Mouse (Mus musculus): ENCODE measurements around the gene Shroom3. TPM values are rescaled to one million over a fixed set of nuclear protein-coding genes. Genes with fewer than 3 reads are reported as not detected.

Gene Shroom3
- polyA plus RNA-seq, 1 experiment from 2014 or later = 8.0 TPM

DNA sequence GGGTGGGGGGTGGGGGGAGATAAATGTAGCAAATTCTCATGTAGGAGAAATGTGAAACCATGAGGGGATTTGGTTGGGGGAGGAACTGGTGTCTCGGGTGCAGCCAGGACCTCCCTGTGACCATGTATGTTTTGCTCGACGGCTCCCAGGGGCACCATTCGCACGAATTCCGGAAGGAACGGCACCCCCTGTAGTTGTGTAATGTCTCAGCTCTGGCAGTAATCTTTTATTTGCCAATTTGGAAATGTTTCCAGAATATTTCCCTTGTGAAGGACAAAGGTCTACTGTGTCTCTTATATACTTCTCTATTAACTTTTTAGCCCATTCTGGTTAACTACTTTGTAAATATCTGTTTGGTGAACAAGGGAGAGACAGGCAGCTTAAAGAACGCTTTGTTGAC, 27.5 kb downstream of the Shroom3 start:
- no peak for ATAC-seq
- H3K27ac ChIP-seq (ENCODE audit: low read depth, low read length) = no peak overlapping the region
- no peaks in the 10 kb centered on the region for H3K27me3 ChIP-seq (replicated peaks; ENCODE audit: control insufficient read depth, insufficient read depth, low read length)
- WGBS = 74% methylated on average over 8 of the region's 8 CpGs
- H3K36me3 ChIP-seq (ENCODE audit: control insufficient read depth, insufficient read depth) = no peaks in the 10 kb centered on the region
- H3K4me1 ChIP-seq (replicated peaks; ENCODE audit: control insufficient read depth, insufficient read depth, low read length) = no peaks in the 10 kb centered on the region
- TF ChIP-seq CTCF (IDR thresholded peaks at IDR 0.05; ENCODE audit: low read depth) = no peak
- H3K4me3 ChIP-seq (ENCODE audit: low read depth, low read length) = no peak overlapping the region
- H3K4me2 ChIP-seq (replicated peaks; ENCODE audit: low read depth) = no peak overlapping the region
- no peak overlapping the region for H3K9ac ChIP-seq (ENCODE audit: low read depth, low read length)
- H3K9me3 ChIP-seq (ENCODE audit: control insufficient read depth) = no peaks in the 10 kb centered on the region

GRCm38 (mm10) chr5:92711666-92712290, 28.5 kb downstream of the Shroom3 start:
- no peaks in the 10 kb centered on the region for H3K9me3 ChIP-seq (ENCODE audit: control insufficient read depth)
- no peak overlapping the region for H3K4me2 ChIP-seq (replicated peaks; ENCODE audit: low read depth)
- no peaks in the 10 kb centered on the region for H3K27me3 ChIP-seq (replicated peaks; ENCODE audit: control insufficient read depth, insufficient read depth, low read length)
- no peak for ATAC-seq
- 64% methylated on average over 5 of the region's 5 CpGs for WGBS
- H3K4me3 ChIP-seq (ENCODE audit: low read depth, low read length) = no peak overlapping the region
- H3K4me1 ChIP-seq (replicated peaks; ENCODE audit: control insufficient read depth, insufficient read depth, low read length) = no peaks in the 10 kb centered on the region
- H3K36me3 ChIP-seq (ENCODE audit: control insufficient read depth, insufficient read depth) = no peaks in the 10 kb centered on the region
- TF ChIP-seq CTCF (IDR thresholded peaks at IDR 0.05; ENCODE audit: low read depth) = no peak
- no peak overlapping the region for H3K27ac ChIP-seq (ENCODE audit: low read depth, low read length)
- H3K9ac ChIP-seq (ENCODE audit: low read depth, low read length) = no peak overlapping the region

- H3K4me2 ChIP-seq (replicated peaks; ENCODE audit: low read depth) = no peak overlapping the region
- no peaks in the 10 kb centered on the region for H3K9me3 ChIP-seq (ENCODE audit: control insufficient read depth)
- H3K4me1 ChIP-seq (replicated peaks; ENCODE audit: control insufficient read depth, insufficient read depth, low read length) = no peaks in the 10 kb centered on the region
- no peak for TF ChIP-seq CTCF (IDR thresholded peaks at IDR 0.05; ENCODE audit: low read depth)
- no peak overlapping the region for H3K4me3 ChIP-seq (ENCODE audit: low read depth, low read length)
- H3K36me3 ChIP-seq (ENCODE audit: control insufficient read depth, insufficient read depth) = no peaks in the 10 kb centered on the region
- H3K27ac ChIP-seq (ENCODE audit: low read depth, low read length) = no peak overlapping the region
- no peak for ATAC-seq
- 76% methylated on average over 5 of the region's 5 CpGs for WGBS
- no peaks in the 10 kb centered on the region for H3K27me3 ChIP-seq (replicated peaks; ENCODE audit: control insufficient read depth, insufficient read depth, low read length)
- no peak overlapping the region for H3K9ac ChIP-seq (ENCODE audit: low read depth, low read length)
Measured at GRCm38 (mm10) chr5:92712621-92713395, 29.6 kb downstream of the Shroom3 start.

- H3K9me3 ChIP-seq (ENCODE audit: control insufficient read depth) = no peaks in the 10 kb centered on the region
- no peak for TF ChIP-seq CTCF (IDR thresholded peaks at IDR 0.05; ENCODE audit: low read depth)
- 93% methylated on average over 2 of the region's 2 CpGs for WGBS
- no peak overlapping the region for H3K4me3 ChIP-seq (ENCODE audit: low read depth, low read length)
- no peaks in the 10 kb centered on the region for H3K4me1 ChIP-seq (replicated peaks; ENCODE audit: control insufficient read depth, insufficient read depth, low read length)
- no peak overlapping the region for H3K9ac ChIP-seq (ENCODE audit: low read depth, low read length)
- no peak overlapping the region for H3K27ac ChIP-seq (ENCODE audit: low read depth, low read length)
- no peaks in the 10 kb centered on the region for H3K27me3 ChIP-seq (replicated peaks; ENCODE audit: control insufficient read depth, insufficient read depth, low read length)
- ATAC-seq = no peak
- H3K36me3 ChIP-seq (ENCODE audit: control insufficient read depth, insufficient read depth) = no peaks in the 10 kb centered on the region
- no peak overlapping the region for H3K4me2 ChIP-seq (replicated peaks; ENCODE audit: low read depth)
Measured at GRCm38 (mm10) chr5:92714886-92715285, 31.7 kb downstream of the Shroom3 start.

DNA sequence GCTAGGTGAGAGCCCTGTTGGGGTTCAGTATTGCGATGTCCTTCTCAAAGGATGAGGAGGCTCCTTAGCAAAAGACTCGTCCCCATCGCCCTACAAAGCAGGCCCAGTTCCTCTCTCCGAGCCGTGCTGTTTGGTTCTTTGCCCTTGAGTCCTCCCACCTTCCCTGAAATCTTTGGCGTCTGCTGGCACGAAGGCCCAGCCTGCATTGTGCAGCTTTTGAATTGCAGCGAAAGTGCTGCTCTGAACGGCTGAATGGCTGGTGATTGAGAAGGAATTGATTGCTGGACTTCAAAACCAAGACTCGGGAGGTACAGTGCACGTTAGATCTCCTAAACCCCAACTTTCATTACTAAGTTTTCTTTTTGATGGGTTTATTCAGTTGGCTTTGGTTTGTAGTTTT, 32.1 kb downstream of the Shroom3 start:
- no peak overlapping the region for H3K4me2 ChIP-seq (replicated peaks; ENCODE audit: low read depth)
- no peaks in the 10 kb centered on the region for H3K27me3 ChIP-seq (replicated peaks; ENCODE audit: control insufficient read depth, insufficient read depth, low read length)
- H3K9me3 ChIP-seq (ENCODE audit: control insufficient read depth) = no peaks in the 10 kb centered on the region
- H3K27ac ChIP-seq (ENCODE audit: low read depth, low read length) = no peak overlapping the region
- H3K36me3 ChIP-seq (ENCODE audit: control insufficient read depth, insufficient read depth) = no peaks in the 10 kb centered on the region
- H3K4me3 ChIP-seq (ENCODE audit: low read depth, low read length) = no peak overlapping the region
- no peak for TF ChIP-seq CTCF (IDR thresholded peaks at IDR 0.05; ENCODE audit: low read depth)
- no peak overlapping the region for H3K9ac ChIP-seq (ENCODE audit: low read depth, low read length)
- 74% methylated on average over 11 of the region's 11 CpGs for WGBS
- ATAC-seq = no peak
- no peaks in the 10 kb centered on the region for H3K4me1 ChIP-seq (replicated peaks; ENCODE audit: control insufficient read depth, insufficient read depth, low read length)

DNA sequence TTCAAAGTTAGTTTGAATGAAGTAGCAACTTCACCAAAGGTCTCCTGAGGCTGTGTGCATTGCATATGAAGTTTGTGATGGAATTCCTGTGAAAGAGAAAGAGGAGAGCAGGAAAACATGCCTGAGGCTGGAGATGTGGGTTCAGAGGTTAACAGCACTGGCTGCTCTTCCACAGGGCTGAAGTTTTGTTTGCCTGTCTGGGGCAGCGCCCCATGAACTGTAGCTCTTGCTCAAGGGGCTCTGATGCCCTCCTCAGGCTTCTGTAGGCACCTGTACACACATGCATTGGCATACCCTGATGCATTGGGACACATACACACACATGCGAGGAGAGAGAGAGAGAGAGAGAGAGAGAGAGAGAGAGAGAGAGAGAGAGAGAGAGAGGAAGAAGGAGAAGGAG, 32.7 kb downstream of the Shroom3 start:
- Histone ChIP-seq H3K27ac (ENCODE audit: low read depth, low read length) (no peak overlapping the region), H3K36me3 (ENCODE audit: control insufficient read depth, insufficient read depth) (no peaks in the 10 kb centered on the region), H3K4me3 (ENCODE audit: low read depth, low read length) (no peak overlapping the region), H3K27me3 (replicated peaks; ENCODE audit: control insufficient read depth, insufficient read depth, low read length) (no peaks in the 10 kb centered on the region), H3K4me1 (replicated peaks; ENCODE audit: control insufficient read depth, insufficient read depth, low read length) (no peaks in the 10 kb centered on the region), H3K9ac (ENCODE audit: low read depth, low read length) (no peak overlapping the region), H3K4me2 (replicated peaks; ENCODE audit: low read depth) (no peak overlapping the region), H3K9me3 (ENCODE audit: control insufficient read depth) (no peaks in the 10 kb centered on the region)
- no peak for TF ChIP-seq CTCF (IDR thresholded peaks at IDR 0.05; ENCODE audit: low read depth)
- 71% methylated on average over 2 of the region's 2 CpGs for WGBS
- ATAC-seq = no peak
